Mouse (Mus musculus): ENCODE results near the gene Lsp1. TPM values are rescaled to one million over a fixed set of nuclear protein-coding genes. Genes with fewer than 3 reads are reported as not detected.

The Lsp1 gene
- total RNA-seq, 1 experiment = 13.7 TPM

DNA sequence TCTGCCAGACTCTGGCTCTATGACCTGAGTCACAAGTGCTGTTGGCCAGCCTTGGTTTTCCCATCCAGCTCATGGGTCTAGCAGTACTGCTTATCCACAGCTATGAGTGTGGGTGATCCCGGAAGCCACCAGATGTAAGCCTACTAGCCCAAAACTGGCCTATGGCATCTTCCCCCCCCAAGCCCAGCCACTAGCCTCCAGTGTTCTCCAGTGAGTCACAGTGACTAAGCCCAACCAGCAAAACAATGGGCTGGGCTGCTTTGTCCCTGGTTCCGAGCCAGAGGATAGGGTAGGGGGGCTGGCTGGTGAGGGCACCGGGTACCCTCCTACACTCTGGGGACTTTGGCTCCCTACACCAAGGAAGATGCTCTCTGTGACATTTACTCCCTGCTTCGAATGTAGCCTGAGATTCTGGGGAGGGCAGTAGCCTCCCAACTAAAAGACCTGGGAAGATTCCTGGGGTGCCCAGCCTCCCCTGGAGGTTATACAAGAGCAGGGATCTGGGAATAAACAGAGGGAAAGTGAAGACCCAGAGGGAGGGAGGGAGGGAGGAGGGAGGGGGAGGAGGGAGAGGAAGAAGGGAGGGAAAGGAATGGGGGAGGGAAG, 10.3 kb downstream of the Lsp1 start:
- Histone ChIP-seq H3K27ac (ENCODE audit: insufficient read depth, low read depth, low read length, poor library complexity, severe bottlenecking) (no peak overlapping the region), H3K4me1 (ENCODE audit: control insufficient read depth in 2 of 2, insufficient read depth in 2 of 2, low read length in 2 of 2, poor library complexity in 1 of 2) (peaks cover 0 to 3% of the 10 kb centered on the region in 2 experiments; a peak in 1 of 4 replicates), H3K4me3 (ENCODE audit: insufficient read depth in 1 of 2, low read depth in 1 of 2, low read length in 2 of 2, poor library complexity in 1 of 2, severe bottlenecking in 1 of 2) (no peak overlapping the region), H3K9me3 (ENCODE audit: control insufficient read depth, insufficient read depth, low read depth, low read length) (no peaks in the 10 kb centered on the region), H3K9ac (ENCODE audit: insufficient read depth, low read depth, low read length, poor library complexity, severe bottlenecking) (no peak overlapping the region), H3K36me3 (ENCODE audit: control insufficient read depth, insufficient read depth, low read length, poor library complexity, severe bottlenecking) (no peaks in the 10 kb centered on the region)
- TF ChIP-seq MAFK (IDR thresholded peaks at IDR 0.05; ENCODE audit: insufficient read depth, low read depth, low read length) (no peak), HCFC1 (IDR thresholded peaks at IDR 0.05; ENCODE audit: borderline replicate concordance, insufficient read depth, low read length) (no peak), ZNF384 (IDR thresholded peaks at IDR 0.05; ENCODE audit: low read depth, low read length) (no peak), CHD2 (IDR thresholded peaks at IDR 0.05; ENCODE audit: low read depth, low read length) (no peak), ZC3H11A (IDR thresholded peaks at IDR 0.05; ENCODE audit: borderline replicate concordance, low read depth, low read length) (no peak)
- in situ Hi-C loops (cut with MboI; ENCODE audit: low sequenced_read_pairs in 2 of 2, unreplicated experiment in 2 of 2) = no loop called here
- peak; percentile 9 for DNase-seq (ENCODE audit: low read depth, low spot score)

GRCm38 (mm10) chr7:142471414-142471861, 10.8 kb downstream of the Lsp1 start:
- H3K27ac ChIP-seq (ENCODE audit: insufficient read depth, low read depth, low read length, poor library complexity, severe bottlenecking) = no peak overlapping the region
- no peaks in the 10 kb centered on the region for H3K36me3 ChIP-seq (ENCODE audit: control insufficient read depth, insufficient read depth, low read length, poor library complexity, severe bottlenecking)
- H3K4me1 ChIP-seq (ENCODE audit: control insufficient read depth in 2 of 2, insufficient read depth in 2 of 2, low read length in 2 of 2, poor library complexity in 1 of 2) = peaks cover 0 to 3% of the 10 kb centered on the region in 2 experiments; a peak in 1 of 4 replicates
- H3K9ac ChIP-seq (ENCODE audit: insufficient read depth, low read depth, low read length, poor library complexity, severe bottlenecking) = no peak overlapping the region
- in situ Hi-C loops (cut with MboI; ENCODE audit: low sequenced_read_pairs in 2 of 2, unreplicated experiment in 2 of 2) = no loop called here
- H3K9me3 ChIP-seq (ENCODE audit: control insufficient read depth, insufficient read depth, low read depth, low read length) = no peaks in the 10 kb centered on the region
- no peak for DNase-seq (ENCODE audit: low read depth, low spot score)
- no peak for TF ChIP-seq ZNF384 (IDR thresholded peaks at IDR 0.05; ENCODE audit: low read depth, low read length)
- no peak for TF ChIP-seq CHD2 (IDR thresholded peaks at IDR 0.05; ENCODE audit: low read depth, low read length)
- no peak for TF ChIP-seq HCFC1 (IDR thresholded peaks at IDR 0.05; ENCODE audit: borderline replicate concordance, insufficient read depth, low read length)
- no peak for TF ChIP-seq MAFK (IDR thresholded peaks at IDR 0.05; ENCODE audit: insufficient read depth, low read depth, low read length)
- no peak for TF ChIP-seq ZC3H11A (IDR thresholded peaks at IDR 0.05; ENCODE audit: borderline replicate concordance, low read depth, low read length)
- H3K4me3 ChIP-seq (ENCODE audit: insufficient read depth in 1 of 2, low read depth in 1 of 2, low read length in 2 of 2, poor library complexity in 1 of 2, severe bottlenecking in 1 of 2) = no peak overlapping the region

DNA sequence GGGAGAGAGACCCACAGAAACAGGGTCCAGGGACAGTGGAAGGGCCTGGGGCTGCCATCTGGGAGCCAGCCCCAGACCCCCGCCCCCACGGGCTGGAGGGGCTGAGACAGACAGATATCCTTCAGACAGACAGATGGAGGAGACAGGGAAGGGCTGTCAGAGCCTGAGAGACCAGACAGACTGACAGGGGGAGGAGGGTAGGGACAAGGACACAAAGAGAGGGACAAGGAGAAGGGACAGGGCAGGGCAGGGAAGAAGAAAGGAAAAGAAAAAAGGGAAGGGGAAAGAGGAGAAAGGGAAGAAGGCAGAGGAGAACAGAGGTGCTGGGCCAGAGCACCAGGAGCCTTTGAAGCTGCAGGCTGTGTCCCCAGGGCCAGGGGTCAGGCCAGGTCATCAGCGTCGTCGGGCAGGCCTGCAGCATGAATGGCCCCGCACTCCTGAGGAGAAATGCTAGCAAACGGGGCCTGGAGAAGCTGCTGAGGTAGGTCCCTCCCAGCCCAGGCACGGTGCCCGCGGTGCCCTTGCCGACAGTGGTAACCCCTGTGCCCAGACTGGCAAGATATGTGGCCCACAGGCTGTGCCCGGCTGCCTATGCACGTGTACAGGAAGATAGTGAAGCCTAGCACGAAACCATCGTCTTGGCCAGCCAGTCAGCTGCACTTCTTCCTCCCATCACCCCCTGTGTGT, 11.4 kb downstream of the Lsp1 start:
- no peak for DNase-seq (ENCODE audit: low read depth, low spot score)
- Histone ChIP-seq H3K36me3 (ENCODE audit: control insufficient read depth, insufficient read depth, low read length, poor library complexity, severe bottlenecking) (no peaks in the 10 kb centered on the region), H3K4me1 (ENCODE audit: control insufficient read depth in 2 of 2, insufficient read depth in 2 of 2, low read length in 2 of 2, poor library complexity in 1 of 2) (peaks cover 0 to 3% of the 10 kb centered on the region in 2 experiments; a peak in 1 of 4 replicates), H3K9ac (ENCODE audit: insufficient read depth, low read depth, low read length, poor library complexity, severe bottlenecking) (no peak overlapping the region), H3K4me3 (ENCODE audit: insufficient read depth in 1 of 2, low read depth in 1 of 2, low read length in 2 of 2, poor library complexity in 1 of 2, severe bottlenecking in 1 of 2) (no peak overlapping the region), H3K9me3 (ENCODE audit: control insufficient read depth, insufficient read depth, low read depth, low read length) (no peaks in the 10 kb centered on the region), H3K27ac (ENCODE audit: insufficient read depth, low read depth, low read length, poor library complexity, severe bottlenecking) (no peak overlapping the region)
- TF ChIP-seq CHD2 (IDR thresholded peaks at IDR 0.05; ENCODE audit: low read depth, low read length) (no peak), ZC3H11A (IDR thresholded peaks at IDR 0.05; ENCODE audit: borderline replicate concordance, low read depth, low read length) (no peak), ZNF384 (IDR thresholded peaks at IDR 0.05; ENCODE audit: low read depth, low read length) (no peak), HCFC1 (IDR thresholded peaks at IDR 0.05; ENCODE audit: borderline replicate concordance, insufficient read depth, low read length) (no peak), MAFK (IDR thresholded peaks at IDR 0.05; ENCODE audit: insufficient read depth, low read depth, low read length) (no peak)
- in situ Hi-C loops (cut with MboI; ENCODE audit: low sequenced_read_pairs in 2 of 2, unreplicated experiment in 2 of 2) = no loop called here

DNA sequence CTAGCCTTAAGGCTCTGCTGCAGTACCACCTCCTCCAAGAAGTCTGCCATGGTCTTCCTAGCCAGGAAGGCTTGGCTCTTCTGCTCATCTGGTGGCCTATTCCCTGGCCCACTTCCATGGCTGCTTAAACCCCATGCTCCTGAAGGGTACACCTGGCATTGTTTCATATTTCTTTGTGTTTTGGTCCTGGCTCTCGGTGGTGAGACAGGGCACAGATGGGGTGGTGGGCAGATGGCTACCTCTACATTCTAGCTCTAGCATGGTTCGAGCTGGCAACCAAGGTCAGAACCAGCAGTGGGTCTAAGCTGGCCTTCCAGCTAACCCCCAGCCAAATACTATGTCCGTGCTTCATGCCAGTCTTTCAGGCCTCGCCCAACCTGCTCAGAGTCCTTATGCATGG, 12.3 kb downstream of the Lsp1 start:
- no peak overlapping the region for H3K4me3 ChIP-seq (ENCODE audit: insufficient read depth in 1 of 2, low read depth in 1 of 2, low read length in 2 of 2, poor library complexity in 1 of 2, severe bottlenecking in 1 of 2)
- DNase-seq (ENCODE audit: low read depth, low spot score) = no peak
- TF ChIP-seq CHD2 (IDR thresholded peaks at IDR 0.05; ENCODE audit: low read depth, low read length) = no peak
- no peak for TF ChIP-seq MAFK (IDR thresholded peaks at IDR 0.05; ENCODE audit: insufficient read depth, low read depth, low read length)
- TF ChIP-seq HCFC1 (IDR thresholded peaks at IDR 0.05; ENCODE audit: borderline replicate concordance, insufficient read depth, low read length) = no peak
- no peak for TF ChIP-seq ZC3H11A (IDR thresholded peaks at IDR 0.05; ENCODE audit: borderline replicate concordance, low read depth, low read length)
- no peak for TF ChIP-seq ZNF384 (IDR thresholded peaks at IDR 0.05; ENCODE audit: low read depth, low read length)
- H3K27ac ChIP-seq (ENCODE audit: insufficient read depth, low read depth, low read length, poor library complexity, severe bottlenecking) = no peak overlapping the region
- H3K36me3 ChIP-seq (ENCODE audit: control insufficient read depth, insufficient read depth, low read length, poor library complexity, severe bottlenecking) = no peaks in the 10 kb centered on the region
- no peak overlapping the region for H3K9ac ChIP-seq (ENCODE audit: insufficient read depth, low read depth, low read length, poor library complexity, severe bottlenecking)
- in situ Hi-C loops (cut with MboI; ENCODE audit: low sequenced_read_pairs in 2 of 2, unreplicated experiment in 2 of 2) = no loop called here
- no peaks in the 10 kb centered on the region for H3K9me3 ChIP-seq (ENCODE audit: control insufficient read depth, insufficient read depth, low read depth, low read length)
- peaks cover 0 to 3% of the 10 kb centered on the region in 2 experiments; a peak in 1 of 4 replicates for H3K4me1 ChIP-seq (ENCODE audit: control insufficient read depth in 2 of 2, insufficient read depth in 2 of 2, low read length in 2 of 2, poor library complexity in 1 of 2)

Measured in ES-E14 (cell line).